26 mouse cellular contexts compared by ENCODE assay signal in the genomic region with DNA sequence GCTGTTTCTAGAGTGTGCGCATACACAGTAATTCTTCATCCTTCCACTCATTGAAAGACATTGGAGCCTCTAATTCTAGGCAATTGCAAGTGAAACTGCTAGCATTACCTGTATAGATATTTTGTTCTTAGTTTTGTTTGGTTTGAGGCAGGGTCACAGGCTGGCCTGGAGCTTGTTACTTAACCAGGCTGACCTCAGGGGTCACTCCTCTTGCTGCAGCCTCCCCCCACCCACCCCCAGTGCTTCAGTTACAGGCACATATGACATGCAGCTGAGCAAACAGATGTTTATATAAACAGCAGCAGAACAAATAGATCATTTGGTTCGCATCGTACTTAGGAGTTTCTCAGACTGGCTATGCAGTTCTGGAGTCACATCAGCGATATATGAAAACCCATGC. TPM values are rescaled to one million over a fixed set of nuclear protein-coding genes. Genes with fewer than 3 reads are reported as not detected.
DNase-seq lines count a peak whose midpoint lies in the region; ATAC-seq and TF ChIP-seq lines count a peak whose summit lies in the region.
"Had no signal": no experiment of that assay in that cellular context is flagged by ENCODE, and none has a peak within 500 bp of the region (broad histone marks: within the 10 kb centered on the region; RNA-seq: fewer than 3 reads in every experiment).

No protein-coding gene starts in this region.

- no peak overlapping the region for H3K4me2 ChIP-seq in limb, embryonic 14.5 days (replicated peaks; ENCODE audit: low read depth, low read length, severe bottlenecking)
- no peak overlapping the region for H3K4me2 ChIP-seq in liver, embryonic 16.5 days (ENCODE audit: low read depth, low read length)
- H3K4me2 ChIP-seq in liver, embryonic 12.5 days: no peak overlapping the region
- H3K4me2 ChIP-seq: embryonic facial prominence, embryonic 12.5 days; embryonic facial prominence, embryonic 15.5 days; heart, embryonic 12.5 days; heart, embryonic 15.5 days; hindbrain, embryonic 13.5 days had no signal

- H3K9me3 ChIP-seq in limb, embryonic 14.5 days (ENCODE audit: control insufficient read depth, low read length): no peaks in the 10 kb centered on the region
- no peaks in the 10 kb centered on the region for H3K9me3 ChIP-seq in limb, embryonic 10.5 days (replicated peaks)
- H3K9me3 ChIP-seq in liver, embryonic 16.5 days (replicated peaks; ENCODE audit: control insufficient read depth, low read length): no peaks in the 10 kb centered on the region
- no peaks in the 10 kb centered on the region for H3K9me3 ChIP-seq in liver, embryonic 12.5 days (replicated peaks)
- H3K9me3 ChIP-seq: embryonic facial prominence, embryonic 12.5 days; embryonic facial prominence, embryonic 15.5 days; heart, embryonic 12.5 days; heart, embryonic 15.5 days; hindbrain, embryonic 10.5 days; hindbrain, embryonic 13.5 days had no signal

- ATAC-seq in limb, embryonic 14.5 days (ENCODE audit: low FRiP score, low read depth): no peak
- ATAC-seq in liver, embryonic 16.5 days (ENCODE audit: low read depth): peak; percentile 76
- ATAC-seq in liver, embryonic 12.5 days: no peak
- ATAC-seq: CD4-positive, CD25-positive, alpha-beta regulatory T cell, adult 4 months; forebrain, embryonic 14.5 days; forebrain, postnatal 0 days; hindbrain, embryonic 16.5 days had no signal

- H3K9ac ChIP-seq in limb, embryonic 14.5 days (ENCODE audit: low read depth, low read length, severe bottlenecking): no peak overlapping the region
- H3K9ac ChIP-seq in liver, embryonic 16.5 days (ENCODE audit: low read depth, low read length): no peak overlapping the region
- H3K9ac ChIP-seq in liver, embryonic 12.5 days: no peak overlapping the region
- H3K9ac ChIP-seq: embryonic facial prominence, embryonic 12.5 days; embryonic facial prominence, embryonic 15.5 days; forebrain, postnatal 0 days; heart, embryonic 12.5 days; heart, embryonic 15.5 days; hindbrain, embryonic 13.5 days had no signal

- H3K27me3 ChIP-seq in limb, embryonic 14.5 days (ENCODE audit: control insufficient read depth, insufficient read depth, low read length): no peaks in the 10 kb centered on the region
- H3K27me3 ChIP-seq in limb, embryonic 10.5 days (ENCODE audit: low read depth, poor library complexity, severe bottlenecking): no peaks in the 10 kb centered on the region
- no peaks in the 10 kb centered on the region for H3K27me3 ChIP-seq in liver, embryonic 16.5 days (ENCODE audit: control insufficient read depth, insufficient read depth, low read depth, low read length)
- no peaks in the 10 kb centered on the region for H3K27me3 ChIP-seq in liver, embryonic 12.5 days (replicated peaks)
- H3K27me3 ChIP-seq: embryonic facial prominence, embryonic 12.5 days; embryonic facial prominence, embryonic 15.5 days; heart, embryonic 12.5 days; heart, embryonic 15.5 days; hindbrain, embryonic 13.5 days had no signal

- no peak for TF ChIP-seq POLR2A in limb, embryonic 14.5 days (IDR thresholded peaks at IDR 0.05; ENCODE audit: borderline replicate concordance, extremely low read depth, insufficient read depth, insufficient read length)

- no peaks in the 10 kb centered on the region for H3K4me1 ChIP-seq in limb, embryonic 14.5 days (ENCODE audit: control insufficient read depth, insufficient read depth, low read length)
- no peaks in the 10 kb centered on the region for H3K4me1 ChIP-seq in limb, embryonic 10.5 days
- peaks cover 8% of the 10 kb centered on the region; the same call in 1 of the 2 replicates for H3K4me1 ChIP-seq in liver, embryonic 16.5 days (ENCODE audit: control insufficient read depth, low read depth, low read length)
- peaks cover 8% of the 10 kb centered on the region; the same call in 1 of the 2 replicates for H3K4me1 ChIP-seq in liver, embryonic 12.5 days
- H3K4me1 ChIP-seq: embryonic facial prominence, embryonic 12.5 days; heart, embryonic 12.5 days; heart, embryonic 15.5 days; hindbrain, embryonic 13.5 days had no signal

- peak overlapping the region; percentile 56; the same call in 1 of the 2 replicates for H3K27ac ChIP-seq in limb, embryonic 14.5 days (replicated peaks; ENCODE audit: low read depth, low read length)
- H3K27ac ChIP-seq in limb, embryonic 10.5 days: no peak overlapping the region
- H3K27ac ChIP-seq in liver, embryonic 16.5 days (ENCODE audit: low read length): 0 out of 2 replicates have a peak overlapping the region, but pooled peaks have one; percentile 23
- H3K27ac ChIP-seq in liver, embryonic 12.5 days: no peak overlapping the region
- H3K27ac ChIP-seq: embryonic facial prominence, embryonic 12.5 days; embryonic facial prominence, embryonic 15.5 days; gastrocnemius, adult 2 months; heart, embryonic 15.5 days; hindbrain, embryonic 10.5 days; hindbrain, embryonic 13.5 days had no signal

- H3K36me3 ChIP-seq in limb, embryonic 14.5 days (ENCODE audit: control insufficient read depth, insufficient read depth, low read length): peaks cover 34% of the 10 kb centered on the region
- H3K36me3 ChIP-seq in limb, embryonic 10.5 days: peaks cover 31% of the 10 kb centered on the region
- H3K36me3 ChIP-seq in liver, embryonic 16.5 days (ENCODE audit: control insufficient read depth, insufficient read depth): no peaks in the 10 kb centered on the region; the same call in 1 of the 2 replicates
- H3K36me3 ChIP-seq in liver, embryonic 12.5 days: peaks cover 42% of the 10 kb centered on the region

- no peak overlapping the region for H3K4me3 ChIP-seq in limb, embryonic 14.5 days (replicated peaks; ENCODE audit: low read length)
- no peak overlapping the region for H3K4me3 ChIP-seq in limb, embryonic 10.5 days
- no peak overlapping the region for H3K4me3 ChIP-seq in liver, embryonic 16.5 days (ENCODE audit: low read depth, low read length)
- H3K4me3 ChIP-seq in liver, embryonic 12.5 days: no peak overlapping the region
- H3K4me3 ChIP-seq: embryonic facial prominence, embryonic 12.5 days; embryonic facial prominence, embryonic 15.5 days; gastrocnemius, adult 2 months; heart, embryonic 12.5 days; heart, embryonic 15.5 days; hindbrain, embryonic 10.5 days; hindbrain, embryonic 13.5 days had no signal

- WGBS in limb, embryonic 14.5 days: 90% methylated on average over 4 of the region's 4 CpGs
- 87% methylated on average over 4 of the region's 4 CpGs for WGBS in limb, embryonic 10.5 days
- whole genome bisulfite sequencing in liver, embryonic 16.5 days (ENCODE audit: insufficient replicate concordance): 71% methylated on average over 4 of the region's 4 CpGs
- 83% methylated on average over 4 of the region's 4 CpGs for WGBS in liver, embryonic 12.5 days (ENCODE audit: insufficient replicate concordance)

- DNase-seq in limb, embryonic 14.5 days (ENCODE audit: low spot score): no peak
- no peak for DNase-seq in limb, embryonic 10.5 days (ENCODE audit: low spot score)
- peak; percentile 69 for DNase-seq in yolk sac, embryonic 10.5 days (ENCODE audit: low spot score)
- no peak for DNase-seq in urinary bladder, postnatal 4 days (ENCODE audit: low spot score in 2 of 2)
- DNase-seq: adrenal gland, adult 8-10 months; adrenal gland, postnatal 25 days; cerebellum, adult 11-12 months; cerebellum, adult 8-10 months; cerebellum, postnatal 14 days; forebrain, postnatal 0 days; gastrocnemius, adult 2 months; gastrocnemius, postnatal 14 days; heart, adult 11 months; heart, postnatal 10 days; heart, postnatal 36 days had no signal

RNA-seq across cellular contexts. Expression of a gene that starts 28.3 kb away (rescaled TPM):
- polyA plus RNA-seq in limb, embryonic 14.5 days (2012; rRNA removed): 4.4 and 4.7 TPM in 2 replicates
- 3.3 and 3.6 TPM in 2 replicates for polyA plus RNA-seq in limb, embryonic 14.5 days (2014; fragmentation: Nextera tagmentation; extraction: Ambion mirVana)
- 0.75 and 1.1 TPM in 2 replicates for polyA plus RNA-seq in limb, embryonic 10.5 days (2016; fragmentation: Nextera tagmentation; extraction: Ambion mirVana)
- 2.5 and 3.0 TPM in 2 replicates for polyA plus RNA-seq in liver, embryonic 16.5 days (2015; fragmentation: Nextera tagmentation; extraction: Ambion mirVana)
- polyA plus RNA-seq in liver, embryonic 12.5 days (2016; fragmentation: Nextera tagmentation; extraction: Ambion mirVana): 1.6 and 1.8 TPM in 2 replicates

Comparison
In these comparisons a context has a peak if more than half of its experiments do, and no peak if none do; other contexts are left out.
1. H3K27ac ChIP-seq: peak in limb, embryonic 14.5 days (single experiment) and liver, embryonic 16.5 days (single experiment); none in limb, embryonic 10.5 days (single experiment) and liver, embryonic 12.5 days (single experiment).